Mouse (Mus musculus): ENCODE results near the gene Uba3. TPM values are rescaled to one million over a fixed set of nuclear protein-coding genes. Genes with fewer than 3 reads are reported as not detected.

Uba3 gene
- 7.1 and 14.6 TPM in 2 replicates for polyA plus RNA-seq (2012; rRNA removed)

DNA sequence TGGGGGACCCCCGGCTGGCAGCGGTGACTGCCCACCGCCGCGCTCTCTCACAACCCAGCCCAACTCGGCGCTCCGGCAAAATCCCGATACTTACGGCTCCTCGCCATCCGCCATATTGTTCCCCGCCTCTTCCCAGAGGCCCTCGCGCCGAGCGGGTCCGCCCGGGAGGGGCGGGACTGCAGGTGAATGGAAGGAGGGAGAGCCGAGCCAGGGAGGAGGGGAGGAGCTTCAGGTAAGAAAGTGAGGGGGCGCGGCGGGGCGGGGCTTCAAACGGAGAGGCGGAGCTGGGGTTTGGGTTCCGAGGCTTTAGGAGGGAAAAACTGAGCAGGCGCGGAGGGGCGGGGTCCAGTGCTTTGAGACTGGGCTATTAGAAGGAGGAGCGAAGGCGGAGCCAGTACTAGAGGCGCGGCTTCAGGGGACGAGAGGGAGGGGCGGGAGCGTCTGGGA is at the start of gene Uba3:
Gene Uba3 (minus strand): TSS at position 209 of the 447 bp plus-strand sequence.
- Histone ChIP-seq H3K4me3 (replicated peaks; ENCODE audit: extremely low read depth, low read depth, low read length) (peak within 1 kb of the TSS; percentile 75), H3K4me1 (ENCODE audit: control insufficient read depth, insufficient read depth, low read length) (peaks cover 12% of the 10 kb centered on the region)
- WGBS, result under 1% methylated on average over 38 of the region's 38 CpGs
- TF ChIP-seq CTCF (IDR thresholded peaks at IDR 0.05; ENCODE audit: insufficient read depth, low read length) (no peak), POLR2A (IDR thresholded peaks at IDR 0.05; ENCODE audit: borderline replicate concordance, extremely low read depth, low read depth, low read length) (peak; percentile 76; the same call in 1 of the 2 replicates)
- peak; percentile 99 for DNase-seq

DNA sequence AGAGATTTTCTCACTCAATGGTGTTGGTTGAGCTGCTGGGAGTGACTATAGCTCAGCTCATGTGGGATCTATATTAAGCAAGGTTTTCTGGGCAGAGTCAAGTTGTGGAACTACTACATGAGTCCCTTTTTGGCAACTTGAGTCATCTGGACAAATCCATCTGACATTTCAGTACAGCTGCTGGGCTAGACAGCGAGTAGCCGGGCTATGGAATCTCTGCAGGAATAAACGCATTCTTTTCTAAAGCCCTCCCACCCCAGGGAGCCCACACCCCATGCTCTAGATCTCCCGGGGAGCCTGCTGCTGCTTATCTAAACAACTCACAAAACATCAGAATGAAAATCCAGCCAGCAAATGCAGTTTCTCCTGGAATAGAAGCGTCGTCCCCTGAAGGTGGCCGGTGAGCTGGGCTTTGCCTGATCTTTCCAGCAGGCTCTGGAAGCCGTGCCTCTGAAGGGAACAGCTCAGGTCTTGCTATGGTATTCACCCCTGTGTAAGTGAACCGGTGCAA is 47.3 kb upstream of the Uba3 start, which contains the start of gene Lmod3:
Gene Lmod3 (minus strand): TSS at position 49 of the 511 bp plus-strand sequence.
- no peak for DNase-seq
- no peak for TF ChIP-seq CTCF (IDR thresholded peaks at IDR 0.05; ENCODE audit: insufficient read depth, low read length)
- no peak for TF ChIP-seq POLR2A (IDR thresholded peaks at IDR 0.05; ENCODE audit: borderline replicate concordance, extremely low read depth, low read depth, low read length)
- Histone ChIP-seq H3K4me1 (ENCODE audit: control insufficient read depth, insufficient read depth, low read length) (no peaks in the 10 kb centered on the region), H3K4me3 (replicated peaks; ENCODE audit: extremely low read depth, low read depth, low read length) (no peak within 1 kb of the TSS)
- WGBS, result 32% methylated on average over 9 of the region's 9 CpGs

DNA sequence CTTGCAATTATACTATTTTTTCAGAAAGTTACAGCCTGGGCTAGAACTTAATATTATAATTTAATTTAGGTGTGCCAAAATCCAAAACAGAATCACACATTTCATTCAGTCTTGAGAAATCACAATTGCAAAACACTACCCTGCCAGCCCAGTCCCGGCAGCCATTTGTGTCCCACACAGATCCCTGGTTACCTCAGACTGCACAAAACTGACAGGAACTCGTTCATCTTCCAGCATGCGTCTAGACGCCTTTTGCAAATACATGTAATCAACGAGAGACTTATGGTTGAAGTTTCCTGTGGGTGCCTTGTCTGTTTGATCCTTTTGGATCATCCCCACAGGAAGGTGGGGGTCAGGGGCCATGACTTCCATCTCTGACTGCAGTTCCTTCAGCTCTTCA is 46.6 kb upstream of the Uba3 start:
- Histone ChIP-seq H3K4me3 (replicated peaks; ENCODE audit: extremely low read depth, low read depth, low read length) (no peak overlapping the region), H3K4me1 (ENCODE audit: control insufficient read depth, insufficient read depth, low read length) (no peaks in the 10 kb centered on the region)
- TF ChIP-seq POLR2A (IDR thresholded peaks at IDR 0.05; ENCODE audit: borderline replicate concordance, extremely low read depth, low read depth, low read length), result no peak
- no peak for TF ChIP-seq CTCF (IDR thresholded peaks at IDR 0.05; ENCODE audit: insufficient read depth, low read length)
- WGBS, result 21% methylated on average over 5 of the region's 5 CpGs
- no peak for DNase-seq

DNA sequence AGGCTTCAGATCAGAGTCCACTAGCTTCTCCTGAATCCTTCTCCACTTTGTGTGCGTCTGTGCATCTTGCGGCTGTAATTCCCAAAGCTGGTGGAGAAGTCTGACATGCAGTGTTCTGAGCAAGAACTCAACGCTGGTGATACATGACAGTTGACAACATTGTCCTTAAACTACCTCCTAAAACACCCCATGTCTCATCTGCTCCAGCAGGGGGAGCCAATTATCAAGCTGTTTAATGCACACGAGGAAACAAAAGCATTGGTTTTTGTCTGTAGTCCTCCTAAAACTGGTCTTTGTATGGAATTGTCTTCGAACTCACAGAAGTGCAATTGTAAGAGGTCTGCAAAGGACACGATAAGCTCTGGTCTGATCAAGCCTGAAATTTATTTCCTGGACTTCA is 45.5 kb upstream of the Uba3 start:
- Histone ChIP-seq H3K4me3 (replicated peaks; ENCODE audit: extremely low read depth, low read depth, low read length) (no peak overlapping the region), H3K4me1 (ENCODE audit: control insufficient read depth, insufficient read depth, low read length) (no peaks in the 10 kb centered on the region)
- 36% methylated on average over 6 of the region's 6 CpGs for WGBS
- DNase-seq, result peak; percentile 42
- TF ChIP-seq CTCF (IDR thresholded peaks at IDR 0.05; ENCODE audit: insufficient read depth, low read length), result peak; percentile 22; the same call in 1 of the 2 replicates
- no peak for TF ChIP-seq POLR2A (IDR thresholded peaks at IDR 0.05; ENCODE audit: borderline replicate concordance, extremely low read depth, low read depth, low read length)

DNA sequence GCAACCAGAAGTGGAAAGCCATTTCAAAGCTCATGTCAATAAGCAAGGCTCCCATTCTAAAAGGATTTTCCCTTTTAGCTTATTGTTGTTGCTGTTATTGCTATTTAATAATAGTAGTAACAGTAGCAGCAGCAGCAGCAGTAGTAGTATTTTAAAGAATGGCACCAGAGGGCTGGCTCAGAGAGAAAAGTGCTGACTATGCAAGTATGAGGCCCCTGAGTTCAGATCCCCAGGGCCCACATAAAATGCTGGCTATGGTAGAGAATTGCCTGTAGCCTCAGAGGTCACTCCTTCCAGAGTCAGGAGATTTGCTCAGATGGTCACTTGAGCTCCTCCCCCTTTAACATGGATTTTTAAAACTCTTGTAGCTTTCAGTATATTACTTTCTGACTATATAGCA is 39.8 kb upstream of the Uba3 start:
- TF ChIP-seq POLR2A (IDR thresholded peaks at IDR 0.05; ENCODE audit: borderline replicate concordance, extremely low read depth, low read depth, low read length) (no peak), CTCF (IDR thresholded peaks at IDR 0.05; ENCODE audit: insufficient read depth, low read length) (no peak)
- Histone ChIP-seq H3K4me1 (ENCODE audit: control insufficient read depth, insufficient read depth, low read length) (no peaks in the 10 kb centered on the region), H3K4me3 (replicated peaks; ENCODE audit: extremely low read depth, low read depth, low read length) (no peak overlapping the region)
- no peak for DNase-seq

DNA sequence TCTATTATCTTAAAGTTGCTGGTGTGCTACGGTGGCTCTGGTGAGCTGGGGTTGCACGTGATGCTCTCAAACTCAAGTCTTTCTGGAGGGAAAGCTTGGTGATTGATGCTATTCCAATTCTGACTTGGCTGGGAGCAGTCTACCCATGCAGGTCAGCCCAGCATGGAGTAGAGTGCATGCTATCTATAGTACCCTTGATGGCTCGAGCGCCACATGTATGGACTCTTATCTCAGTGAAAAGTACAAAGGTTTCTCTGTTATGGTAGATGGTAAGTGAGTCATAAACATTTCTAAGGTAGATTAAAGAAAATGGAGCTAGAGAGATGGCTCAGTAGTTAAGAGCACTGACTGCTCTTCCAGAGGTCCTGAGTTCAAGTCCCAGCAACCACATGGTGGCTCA is 37.1 kb upstream of the Uba3 start:
- DNase-seq, result no peak
- no peak for TF ChIP-seq POLR2A (IDR thresholded peaks at IDR 0.05; ENCODE audit: borderline replicate concordance, extremely low read depth, low read depth, low read length)
- TF ChIP-seq CTCF (IDR thresholded peaks at IDR 0.05; ENCODE audit: insufficient read depth, low read length), result no peak
- 91% methylated on average over 4 of the region's 4 CpGs for WGBS
- Histone ChIP-seq H3K4me1 (ENCODE audit: control insufficient read depth, insufficient read depth, low read length) (no peaks in the 10 kb centered on the region), H3K4me3 (replicated peaks; ENCODE audit: extremely low read depth, low read depth, low read length) (no peak overlapping the region)

DNA sequence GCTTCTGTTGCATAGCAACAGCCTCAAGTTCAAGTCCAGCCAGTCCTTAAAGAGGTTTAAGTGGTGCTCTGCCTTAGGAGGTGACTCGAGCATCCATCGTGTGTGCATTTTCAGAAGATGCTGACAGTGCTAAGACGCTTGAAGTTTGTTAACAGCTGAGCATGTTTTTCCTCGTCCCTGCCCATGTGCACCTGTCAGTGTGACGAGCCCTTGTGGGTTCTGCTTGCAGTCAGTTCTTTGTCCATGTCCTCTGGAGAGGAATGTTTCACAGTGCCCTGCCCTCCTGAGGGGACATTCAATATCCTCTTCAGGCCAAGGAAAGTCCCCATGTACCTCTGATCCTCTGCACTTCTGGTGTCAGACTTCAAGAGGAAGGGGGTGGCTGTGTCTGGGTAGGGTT is 34.6 kb upstream of the Uba3 start:
- TF ChIP-seq CTCF (IDR thresholded peaks at IDR 0.05; ENCODE audit: insufficient read depth, low read length) (no peak), POLR2A (IDR thresholded peaks at IDR 0.05; ENCODE audit: borderline replicate concordance, extremely low read depth, low read depth, low read length) (no peak)
- H3K4me1 ChIP-seq (ENCODE audit: control insufficient read depth, insufficient read depth, low read length), result no peaks in the 10 kb centered on the region
- WGBS, result 82% methylated on average over 5 of the region's 5 CpGs

DNA sequence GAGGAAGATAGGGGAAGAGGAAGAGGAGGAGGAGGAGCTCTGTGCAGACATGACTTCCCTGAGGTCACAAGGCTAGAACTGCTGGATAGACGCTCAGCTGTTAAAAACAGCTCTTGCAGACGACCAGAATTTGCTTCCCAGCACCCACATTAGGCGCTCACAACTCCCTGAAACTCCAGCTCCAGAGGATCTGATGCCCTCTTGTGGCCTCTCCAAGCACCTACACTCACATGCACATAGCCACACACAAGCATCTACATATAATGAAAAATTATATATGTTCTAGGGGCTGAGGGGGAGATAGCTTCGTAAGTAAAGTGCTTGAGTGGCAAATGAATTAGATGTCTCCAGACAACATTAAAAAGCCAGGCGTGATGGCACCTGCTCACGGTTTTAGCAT is 33.9 kb upstream of the Uba3 start:
- TF ChIP-seq CTCF (IDR thresholded peaks at IDR 0.05; ENCODE audit: insufficient read depth, low read length) (no peak), POLR2A (IDR thresholded peaks at IDR 0.05; ENCODE audit: borderline replicate concordance, extremely low read depth, low read depth, low read length) (no peak)
- Histone ChIP-seq H3K4me1 (ENCODE audit: control insufficient read depth, insufficient read depth, low read length) (no peaks in the 10 kb centered on the region), H3K4me3 (replicated peaks; ENCODE audit: extremely low read depth, low read depth, low read length) (no peak overlapping the region)
- 88% methylated on average over 6 of the region's 6 CpGs for WGBS
- DNase-seq, result no peak

More for the DNA sequence above, 34.6 kb upstream of the Uba3 start:
- DNase-seq, result no peak
- no peak overlapping the region for H3K4me3 ChIP-seq (replicated peaks; ENCODE audit: extremely low read depth, low read depth, low read length)

DNA sequence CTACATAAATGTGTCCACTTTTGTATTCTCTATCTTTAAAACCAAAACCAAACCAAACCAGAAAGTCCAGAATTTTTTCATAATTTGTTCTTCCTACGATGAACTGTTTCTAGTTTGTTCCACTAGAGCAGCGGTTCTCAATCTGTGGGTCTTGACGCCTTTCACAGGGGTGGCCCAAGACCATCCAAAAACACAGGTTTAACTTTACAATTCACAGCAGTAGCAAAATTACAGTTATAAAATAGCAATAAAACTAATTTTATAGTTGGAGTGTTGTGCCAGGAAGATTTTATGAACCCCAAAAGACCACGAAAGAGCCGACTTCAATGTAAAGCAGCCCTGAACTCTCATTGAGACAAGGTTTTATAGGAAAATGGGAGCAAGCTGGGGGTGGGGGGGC is 30.6 kb upstream of the Uba3 start:
- DNase-seq, result no peak
- no peaks in the 10 kb centered on the region for H3K4me1 ChIP-seq (ENCODE audit: control insufficient read depth, insufficient read depth, low read length)
- no peak overlapping the region for H3K4me3 ChIP-seq (replicated peaks; ENCODE audit: extremely low read depth, low read depth, low read length)
- WGBS, result 94% methylated on average over 5 of the region's 5 CpGs
- no peak for TF ChIP-seq CTCF (IDR thresholded peaks at IDR 0.05; ENCODE audit: insufficient read depth, low read length)
- no peak for TF ChIP-seq POLR2A (IDR thresholded peaks at IDR 0.05; ENCODE audit: borderline replicate concordance, extremely low read depth, low read depth, low read length)

DNA sequence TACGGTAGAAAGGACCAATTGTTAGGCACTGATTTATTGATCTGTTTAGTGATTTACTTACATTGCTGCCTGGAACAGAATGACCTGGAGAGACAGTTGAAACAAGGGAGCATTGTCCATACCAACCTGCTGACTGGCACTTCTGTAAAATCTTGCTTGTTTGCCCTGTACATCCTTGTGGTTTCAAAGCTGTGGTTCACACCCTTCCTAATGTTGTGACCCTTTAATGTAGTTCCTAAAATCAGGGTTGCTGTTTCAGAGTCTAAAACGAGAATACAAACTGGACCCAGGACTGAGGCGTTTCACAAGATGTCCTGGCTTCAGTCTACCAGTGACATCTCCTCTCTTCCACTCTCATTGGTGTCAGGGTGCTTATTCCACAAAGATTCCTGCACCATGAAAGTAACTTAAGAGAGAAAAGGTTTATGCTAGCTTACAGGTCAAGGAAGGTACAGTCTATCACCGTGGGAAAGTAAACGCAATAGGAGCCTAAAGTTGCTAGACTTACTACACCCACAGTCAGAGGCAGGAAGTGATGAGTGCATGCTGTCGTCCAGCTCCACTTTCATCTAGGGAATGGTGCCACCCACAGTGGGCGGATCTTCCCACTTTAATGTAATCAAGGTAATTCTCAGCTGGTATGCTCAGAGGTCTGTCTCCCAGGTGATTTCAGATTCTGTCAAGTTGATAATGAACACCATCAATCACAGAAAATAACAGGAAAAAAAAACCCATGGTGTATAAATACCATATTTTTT is 29.6 kb upstream of the Uba3 start:
- TF ChIP-seq POLR2A (IDR thresholded peaks at IDR 0.05; ENCODE audit: borderline replicate concordance, extremely low read depth, low read depth, low read length) (no peak), CTCF (IDR thresholded peaks at IDR 0.05; ENCODE audit: insufficient read depth, low read length) (no peak)
- H3K4me3 ChIP-seq (replicated peaks; ENCODE audit: extremely low read depth, low read depth, low read length), result no peak overlapping the region
- H3K4me1 ChIP-seq (ENCODE audit: control insufficient read depth, insufficient read depth, low read length), result no peaks in the 10 kb centered on the region
- WGBS, result 71% methylated on average over 7 of the region's 7 CpGs
- DNase-seq, result no peak

All from lung, adult 2 months (tissue).